Mouse (Mus musculus) brain, adult 10 weeks (tissue): ENCODE results near the gene Platr25. TPM values are rescaled to one million over a fixed set of nuclear protein-coding genes. Genes with fewer than 3 reads are reported as not detected.

Experiments used
- polyA plus RNA-seq: library from polyadenylated mRNA; stranded (reverse); fragments of 350-450 nt; fragmentation: Illumina TruSeq; extraction: RNeasy Lipid Tissue Mini Kit (QIAGEN cat#74804); gene quantifications from one replicate; pipeline ENCODE4 v1.2.3, GENCODE M21; 2015; ENCODE audit warnings: low read depth, low replicate concordance

Gene Platr25
- polyA plus RNA-seq, result 16.2 TPM

GRCm38 (mm10) chr13:62760432-62761415 is at the start of gene Platr25:
Gene Platr25, minus strand, starts transcription at chr13:62760709.

GRCm38 (mm10) chr13:62785199-62786134 is 25.0 kb upstream of the Platr25 start, which contains the start of gene Gm5141:
Gene Gm5141, minus strand, starts transcription at chr13:62785808.

GRCm38 (mm10) chr13:62623577-62624276 is 136.8 kb downstream of the Platr25 start, which contains the start of gene 6720489N17Rik:
Gene 6720489N17Rik, minus strand, starts transcription at chr13:62624182.

Other genes with a start within 250 kb of the Platr25 start
- gene Zfp935, start 202.2 kb downstream of the Platr25 start, polyA plus RNA-seq, result not detected
- 9.3 TPM for gene Zfp934, start 189.5 kb downstream of the Platr25 start, polyA plus RNA-seq
- 5.0 TPM for gene 6720489N17Rik, start 136.5 kb downstream of the Platr25 start, polyA plus RNA-seq
- 3.6 TPM for gene Gm5141, start 25.1 kb upstream of the Platr25 start, polyA plus RNA-seq
- gene Fbp2, start 97.7 kb upstream of the Platr25 start, polyA plus RNA-seq, result not detected
- not detected for gene Fbp1, start 127.6 kb upstream of the Platr25 start, polyA plus RNA-seq
- 61.4 TPM for gene 2010111I01Rik, start 204.2 kb upstream of the Platr25 start, polyA plus RNA-seq